Mouse (Mus musculus): ENCODE results near the gene Lancl2.

Gene Lancl2

GRCm38 (mm10) chr6:57767112-57767868 is 65.0 kb downstream of the Lancl2 start:
- no peak for DNase-seq (ENCODE audit: low spot score in 2 of 2)

GRCm38 (mm10) chr6:57768948-57769525 is 66.7 kb downstream of the Lancl2 start:
- DNase-seq (ENCODE audit: low spot score in 2 of 2), result no peak

GRCm38 (mm10) chr6:57770467-57771190 is 68.3 kb downstream of the Lancl2 start:
- DNase-seq (ENCODE audit: low spot score in 2 of 2), result no peak

DNA sequence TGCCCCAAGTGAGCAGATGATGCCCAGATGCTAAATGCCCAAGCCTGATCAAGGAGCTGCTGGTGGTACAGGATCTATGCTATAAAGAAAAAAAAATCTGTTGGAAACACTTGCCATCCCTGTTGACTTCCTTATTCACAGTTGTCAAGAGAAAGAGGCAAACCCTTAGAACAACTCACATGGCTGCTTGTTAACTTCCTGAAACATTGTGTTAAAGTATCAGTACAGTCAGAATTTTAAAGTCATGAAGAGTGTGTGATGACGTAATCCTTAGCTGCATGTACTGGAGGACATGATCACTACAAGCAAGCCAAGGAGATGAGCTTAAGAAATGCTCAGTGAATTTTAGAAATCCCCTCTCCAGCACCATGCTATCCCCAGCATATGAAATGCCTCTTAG is 71.5 kb downstream of the Lancl2 start:
- DNase-seq (ENCODE audit: low spot score in 2 of 2), result no peak

DNA sequence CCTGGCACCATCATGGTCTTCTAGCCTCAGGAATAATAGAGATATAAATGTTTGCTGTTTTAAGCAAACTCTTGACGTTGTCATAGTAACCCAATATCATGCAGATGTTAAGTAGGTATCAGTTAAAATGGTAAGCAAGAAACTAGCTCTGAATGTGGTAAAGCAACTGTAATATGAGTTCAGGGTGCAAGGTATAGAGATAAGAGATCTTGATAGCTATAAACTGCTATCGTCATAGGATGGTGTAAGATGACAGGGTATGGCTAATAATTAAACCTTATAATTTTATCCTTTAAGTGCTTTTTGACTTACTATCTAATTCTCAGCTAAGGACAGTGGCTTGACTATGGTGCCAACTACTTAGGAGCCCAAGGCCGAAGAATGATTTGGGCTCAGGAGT is 78.0 kb downstream of the Lancl2 start:
- no peak for DNase-seq (ENCODE audit: low spot score in 2 of 2)

DNA sequence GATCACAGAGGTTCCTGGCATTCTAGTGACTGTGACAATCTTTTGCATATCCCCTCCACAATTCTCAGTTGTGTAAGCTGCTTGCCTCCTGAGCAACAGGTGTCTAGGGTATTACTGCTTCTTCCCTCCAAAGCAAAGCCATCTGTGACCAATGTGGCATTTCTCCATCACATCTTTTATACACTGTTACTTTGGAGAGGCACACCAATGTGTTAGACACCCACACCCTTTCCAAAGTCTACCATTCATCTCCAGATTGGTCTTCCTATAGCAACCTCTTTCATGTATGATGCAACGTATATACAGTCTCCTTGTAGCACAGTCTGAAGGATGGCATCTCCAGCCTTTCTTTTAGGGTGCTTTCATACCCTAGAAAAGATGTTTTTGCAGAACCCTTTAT is 80.3 kb downstream of the Lancl2 start:
- DNase-seq (ENCODE audit: low spot score in 2 of 2), result no peak

DNA sequence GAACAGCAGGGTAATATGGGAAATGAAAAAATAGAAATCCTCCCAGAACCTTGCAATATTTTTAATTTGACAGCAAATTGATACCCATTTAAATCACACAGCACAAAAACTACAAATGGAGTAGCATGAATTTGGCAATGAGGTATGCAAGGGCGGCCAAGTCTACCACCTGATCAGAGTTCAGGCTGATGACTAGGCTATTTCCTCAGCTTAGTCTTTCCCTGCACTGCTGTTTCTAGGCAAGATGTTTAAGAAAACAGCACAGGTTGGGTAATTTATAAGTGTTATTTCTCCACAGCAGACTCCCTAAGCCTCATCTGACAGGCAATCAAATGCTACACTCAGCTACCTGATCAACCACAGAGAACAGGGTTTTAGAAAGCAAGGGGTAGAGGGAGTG is 81.9 kb downstream of the Lancl2 start:
- DNase-seq (ENCODE audit: low spot score in 2 of 2), result no peak

DNA sequence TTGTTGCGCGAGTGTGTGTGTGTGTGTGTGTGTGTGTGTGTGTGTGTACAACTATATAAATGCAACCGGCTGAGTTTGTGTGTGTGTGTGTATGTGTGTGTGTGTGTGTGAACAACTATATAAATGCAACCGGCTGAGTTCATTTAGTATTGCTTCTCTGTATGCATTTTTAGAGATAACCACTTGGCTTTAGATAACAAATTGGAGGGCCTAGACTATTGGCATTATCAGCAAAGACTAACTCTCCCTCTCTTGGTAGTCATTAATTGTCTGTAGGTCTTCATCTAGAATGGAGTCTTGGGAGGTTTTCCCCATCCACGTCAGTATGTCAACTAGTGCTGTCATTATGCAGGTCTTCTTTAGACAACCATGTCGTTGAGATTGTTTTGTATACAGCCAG is 85.0 kb downstream of the Lancl2 start:
- DNase-seq (ENCODE audit: low spot score in 2 of 2), result no peak

All from left cerebral cortex, adult 9 months (tissue).